Mouse (Mus musculus) R1 (cell line): ENCODE results near the gene Cntn1.

ENCODE experiments used
- DNase-seq: peaks from one replicate; pipeline ENCODE4 v3.0.0-alpha.2; 2018; ENCODE audit warnings: low read depth, low spot score

Cntn1 gene

DNA sequence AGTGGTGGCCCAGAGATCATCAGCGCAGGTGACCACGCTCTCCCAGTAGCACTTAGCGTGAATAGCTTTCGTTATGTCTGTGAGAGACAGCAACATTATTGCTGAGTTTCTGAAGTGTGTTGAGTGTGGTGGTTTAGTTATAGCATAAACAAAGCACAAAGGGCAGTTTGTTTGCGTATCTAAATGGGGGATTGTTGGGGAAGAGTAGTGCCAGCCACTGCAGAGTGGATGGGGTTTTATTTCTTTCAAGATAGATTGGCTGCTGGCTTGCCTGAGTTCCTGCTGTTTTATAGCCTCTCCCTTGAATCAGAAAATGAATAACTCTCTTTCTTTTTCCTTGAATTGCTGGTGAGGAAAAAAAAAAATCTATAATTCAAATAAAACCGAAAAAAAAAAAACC, 86.1 kb downstream of the Cntn1 start:
- no peak for DNase-seq

DNA sequence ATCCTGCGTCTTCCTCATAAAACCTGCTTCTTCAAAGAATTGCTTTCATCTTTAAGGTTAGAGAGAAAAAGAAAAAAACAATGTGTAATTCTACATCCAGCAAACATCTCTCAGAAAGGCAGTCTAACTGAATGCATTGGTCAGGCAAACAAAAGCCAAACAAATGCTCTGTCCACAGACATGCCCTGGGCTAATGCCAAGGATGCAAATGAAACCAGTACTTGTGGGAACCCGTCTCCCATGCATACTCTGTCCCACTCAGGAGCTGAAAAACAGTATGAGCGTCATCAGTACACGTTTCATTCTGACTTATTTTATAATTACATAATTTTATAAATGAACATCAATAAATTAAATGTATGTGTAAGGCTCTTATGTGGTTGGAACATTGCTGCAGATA, 91.0 kb downstream of the Cntn1 start:
- no peak for DNase-seq

- DNase-seq = no peak
Observed at GRCm38 (mm10) chr15:92154921-92155320, 104.0 kb downstream of the Cntn1 start.

- DNase-seq = no peak
Observed at GRCm38 (mm10) chr15:92160855-92161162, 109.8 kb downstream of the Cntn1 start.

DNA sequence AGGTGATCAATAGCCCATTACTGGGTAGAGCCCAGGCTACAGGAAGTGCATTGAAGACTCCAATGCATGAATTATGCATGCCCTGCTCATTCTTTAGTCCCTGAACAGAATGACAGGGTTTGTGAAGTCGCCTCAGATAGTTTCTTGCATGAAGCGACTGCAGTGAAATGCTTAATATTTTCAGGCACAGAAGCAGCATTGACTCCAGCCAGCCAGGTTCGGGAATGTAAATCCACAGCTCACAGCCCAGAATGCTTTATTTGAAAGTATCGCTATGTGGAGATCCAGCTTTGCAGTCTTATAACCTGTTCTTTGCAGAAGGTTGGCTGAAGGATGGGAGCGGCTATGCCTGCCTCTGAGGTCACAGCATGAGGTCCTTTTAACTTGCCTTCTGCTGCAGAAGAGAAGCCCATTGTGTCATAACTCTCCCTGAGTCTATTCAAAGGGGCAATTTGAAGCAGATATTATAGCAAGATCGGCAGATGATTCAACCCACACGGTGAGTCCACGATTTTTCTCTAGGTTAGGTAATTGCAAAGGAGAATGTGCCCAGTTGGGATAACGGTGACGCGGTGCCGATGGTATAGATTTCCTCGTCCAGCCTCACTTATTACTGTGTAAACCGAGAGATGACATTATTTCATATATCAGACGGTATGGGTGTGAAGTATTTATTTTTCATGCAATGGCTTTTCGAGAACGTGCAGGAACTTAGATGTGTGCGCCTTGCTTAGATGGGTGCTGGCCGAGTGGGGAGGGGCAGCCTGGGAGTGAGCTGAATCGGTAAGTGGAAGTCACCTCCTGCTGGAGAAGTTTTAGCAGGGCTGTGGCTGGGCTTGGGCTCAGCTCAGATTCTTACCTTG, 110.4 kb downstream of the Cntn1 start:
- DNase-seq = peak; percentile 28

- no peak for DNase-seq
Observed at GRCm38 (mm10) chr15:92162835-92163234, 111.9 kb downstream of the Cntn1 start.

DNA sequence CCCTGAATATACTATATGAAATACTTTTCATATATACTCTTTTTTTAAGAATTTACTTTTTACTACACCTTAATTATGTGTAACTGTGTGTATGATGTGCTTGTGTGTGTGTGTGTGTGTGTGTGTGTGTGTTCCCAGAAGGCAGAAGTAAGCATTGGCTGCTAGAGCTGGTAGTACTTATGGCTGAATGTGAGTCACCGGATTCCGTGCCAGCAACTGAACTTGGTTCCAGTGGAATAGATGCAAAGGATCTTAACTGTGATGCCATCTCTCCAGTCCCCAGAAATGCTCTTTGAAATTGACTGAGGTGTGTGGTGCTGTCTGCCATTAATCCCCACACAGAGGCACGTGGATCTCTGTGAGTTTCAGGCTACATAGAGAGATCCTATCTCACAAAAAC, 113.2 kb downstream of the Cntn1 start:
- no peak for DNase-seq

DNA sequence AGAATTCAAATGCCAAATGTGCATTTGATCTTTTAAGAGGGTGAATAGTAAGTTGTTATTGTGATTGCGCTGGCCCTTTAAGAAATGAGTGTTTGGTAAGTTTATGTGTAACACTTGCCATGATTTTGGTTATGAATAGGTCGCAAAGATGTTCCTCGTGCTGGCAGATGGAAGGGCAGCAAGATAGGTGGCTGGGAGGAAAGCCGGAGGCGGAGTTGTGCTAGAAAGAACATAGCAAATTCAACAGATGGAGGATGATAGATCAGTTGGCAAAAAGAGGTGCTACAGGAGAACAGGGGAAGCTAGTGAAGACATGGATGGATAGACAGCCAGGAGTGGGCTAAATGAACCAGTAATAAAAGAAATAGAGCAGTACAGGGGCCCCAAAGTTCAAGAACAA, 115.3 kb downstream of the Cntn1 start:
- DNase-seq = no peak

- DNase-seq = no peak
Observed at GRCm38 (mm10) chr15:92175739-92176138, 124.8 kb downstream of the Cntn1 start.

GRCm38 (mm10) chr15:92177413-92177812, 126.4 kb downstream of the Cntn1 start:
- DNase-seq = no peak

- no peak for DNase-seq
Observed at GRCm38 (mm10) chr15:92185484-92185883, 134.5 kb downstream of the Cntn1 start.

- no peak for DNase-seq
Observed at GRCm38 (mm10) chr15:92190000-92190399, 139.0 kb downstream of the Cntn1 start.

- DNase-seq = no peak
Observed at GRCm38 (mm10) chr15:92200326-92200985, 149.5 kb downstream of the Cntn1 start.

GRCm38 (mm10) chr15:92206695-92207094, 155.7 kb downstream of the Cntn1 start:
- no peak for DNase-seq

DNA sequence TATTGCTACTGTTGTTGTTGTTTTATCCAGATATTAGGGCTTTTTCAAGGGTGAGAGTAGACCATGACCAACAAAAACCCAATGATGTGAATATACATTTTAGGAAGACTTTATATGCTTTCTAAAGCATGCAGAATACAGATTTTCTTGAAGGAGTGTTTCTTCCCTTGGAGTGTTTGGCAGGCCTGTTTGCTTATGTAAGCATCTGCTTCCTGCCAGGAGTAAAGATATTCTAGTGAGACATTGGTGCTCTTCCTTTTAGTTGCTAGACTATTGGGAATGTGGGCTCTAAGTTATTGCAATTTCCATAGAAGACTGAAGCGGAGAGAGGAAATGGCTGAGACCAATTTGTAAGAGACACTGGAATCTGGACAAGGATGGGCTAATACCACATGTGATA, 158.8 kb downstream of the Cntn1 start:
- DNase-seq = no peak

DNA sequence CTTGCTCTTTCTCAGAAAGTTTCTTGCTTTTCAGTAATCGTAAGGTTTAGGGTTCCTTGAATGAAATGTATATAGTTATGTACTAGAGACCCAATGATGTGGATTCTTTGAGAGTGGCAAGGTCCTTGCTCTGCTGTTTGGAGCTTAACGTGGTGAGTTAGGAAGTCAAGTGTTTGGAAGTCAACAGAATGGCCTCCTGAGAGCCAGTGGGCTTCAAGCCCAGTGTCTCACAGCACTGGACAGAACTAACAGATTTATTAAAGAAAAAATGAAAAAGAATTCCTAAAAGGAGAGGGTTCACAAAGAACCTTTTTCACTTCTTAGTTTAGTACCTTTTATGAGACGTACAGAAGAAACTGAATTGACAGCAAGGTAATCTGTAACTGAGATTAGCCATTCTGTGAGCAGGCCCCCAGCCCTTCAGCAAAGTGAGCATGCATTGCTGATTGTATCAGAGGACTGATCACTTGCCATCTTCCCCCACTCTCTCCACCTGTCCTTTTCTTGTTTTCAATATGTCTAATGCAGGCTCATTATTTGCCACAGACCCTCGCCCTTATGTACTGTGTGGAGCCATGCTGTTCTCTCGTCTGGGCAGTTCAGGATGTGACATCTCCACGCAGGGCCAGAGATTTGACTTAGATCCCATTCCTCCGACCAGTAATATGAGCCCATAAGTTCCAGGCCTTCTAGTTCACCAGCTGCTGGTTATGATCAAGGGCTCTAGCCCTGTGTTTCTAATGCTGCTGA, 159.7 kb downstream of the Cntn1 start:
- DNase-seq = no peak

- DNase-seq = no peak
Observed at GRCm38 (mm10) chr15:92215841-92216240, 164.9 kb downstream of the Cntn1 start.

DNA sequence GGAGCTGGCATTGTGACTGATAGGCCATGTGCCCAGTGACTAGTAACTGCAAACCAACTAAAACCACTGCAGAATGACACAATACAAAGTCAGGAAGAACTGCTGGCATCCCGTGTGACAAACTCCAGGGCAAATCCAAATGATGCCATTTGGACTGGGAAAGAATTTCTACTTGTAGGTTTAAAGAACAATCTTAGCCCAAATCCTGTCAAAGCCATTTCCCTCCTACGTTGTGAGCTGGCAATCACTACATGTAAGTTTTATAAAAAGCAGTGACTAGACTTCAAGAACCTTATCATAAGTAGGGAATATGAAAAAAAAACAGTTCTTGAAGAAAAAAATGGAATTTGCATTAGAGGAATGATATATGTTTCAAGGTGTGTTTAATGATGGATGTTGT, 170.5 kb downstream of the Cntn1 start:
- no peak for DNase-seq

DNA sequence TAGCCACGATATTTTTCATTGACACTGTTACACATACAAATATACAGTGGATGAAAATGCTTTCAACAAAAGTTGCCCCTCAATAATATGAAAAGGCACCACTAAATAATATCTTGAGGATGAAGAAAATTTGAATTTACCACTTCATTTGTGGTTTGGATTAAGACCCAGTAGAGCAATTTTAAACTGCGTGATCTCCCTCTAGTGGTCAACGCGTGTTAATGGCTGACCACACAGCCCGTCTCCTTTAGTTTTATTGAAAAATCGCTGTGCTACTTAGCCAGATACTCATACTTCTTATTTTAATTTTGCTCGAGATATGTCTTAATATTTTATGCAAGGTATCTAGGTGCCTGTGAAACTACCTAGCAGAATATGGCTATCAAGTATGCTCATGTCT, 180.4 kb downstream of the Cntn1 start:
- DNase-seq = peak; percentile 30

DNA sequence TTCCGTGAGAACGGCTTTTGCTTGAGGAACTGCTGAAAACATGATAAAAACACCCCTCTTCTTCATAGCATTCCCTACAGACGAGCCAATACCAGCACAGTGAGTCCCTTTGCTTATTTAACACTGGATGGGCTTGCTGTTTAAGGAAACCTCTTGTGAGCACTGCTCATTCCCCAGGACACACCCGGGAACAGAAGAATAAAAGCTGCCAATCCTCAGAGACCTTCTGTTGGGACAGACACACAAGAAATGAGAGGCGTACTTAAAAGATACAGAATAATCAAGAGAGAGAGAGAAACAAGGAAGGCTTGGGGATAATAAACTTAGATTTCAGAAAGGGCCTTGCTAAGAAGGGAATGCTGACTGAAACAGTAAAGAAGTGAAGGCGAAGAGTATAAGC, 184.9 kb downstream of the Cntn1 start:
- no peak for DNase-seq

DNA sequence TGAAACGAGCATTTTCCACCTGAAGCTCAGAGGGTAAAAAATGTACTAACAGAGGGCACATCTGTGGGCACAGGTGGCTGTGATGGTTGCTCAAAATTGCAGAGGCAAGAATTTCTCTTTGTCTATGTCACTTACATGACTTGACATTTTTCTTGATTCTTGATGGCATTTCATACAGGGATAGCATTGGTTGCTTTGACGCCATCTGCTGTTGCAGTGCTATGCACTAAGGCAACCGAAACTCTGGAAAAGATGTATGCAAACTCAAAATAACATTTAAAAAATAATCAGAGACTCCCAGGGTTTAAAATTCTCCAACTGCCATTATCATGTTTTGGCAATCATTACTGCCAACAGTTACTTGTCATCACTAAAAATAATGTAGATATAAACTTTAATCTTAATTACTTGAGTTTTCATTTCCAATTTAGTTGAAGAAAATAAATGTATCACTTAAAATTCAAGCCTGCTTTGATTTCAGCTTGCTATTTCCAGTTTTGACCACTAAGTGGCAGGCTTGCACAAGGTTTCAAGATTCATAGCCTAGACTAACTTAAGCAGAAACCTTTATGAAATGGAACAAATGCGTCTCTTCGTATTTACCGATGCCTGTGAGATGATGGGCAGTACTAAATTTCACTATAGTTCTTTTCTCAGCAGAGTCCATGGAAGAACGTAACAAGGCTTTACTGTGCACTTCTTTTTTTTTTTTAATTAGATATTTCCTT, 214.2 kb downstream of the Cntn1 start:
- peak; percentile 48 for DNase-seq

- no peak for DNase-seq
Observed at GRCm38 (mm10) chr15:92268341-92268740, 217.4 kb downstream of the Cntn1 start.
